Mouse (Mus musculus) CH12.LX (cell line): ENCODE measurements around the gene Ppa2. TPM values are rescaled to one million over a fixed set of nuclear protein-coding genes. Genes with fewer than 3 reads are reported as not detected.

Source experiments
- DNase-seq: peaks from one replicate; pipeline ENCODE4 v3.0.0-alpha.2; 2013; ENCODE audit errors: extremely low read depth
- H3K27ac ChIP-seq: 2 replicates; pipeline ENCODE4 v1.5.1; 2012; ENCODE audit warnings: low read depth, mild to moderate bottlenecking, control low read depth, moderate library complexity; ENCODE audit not compliant: insufficient read depth
- H3K27me3 ChIP-seq: replicated peaks from 2 replicates; pipeline ENCODE3; 2012; ENCODE audit warnings: inconsistent platforms
- H3K36me3 ChIP-seq, 2 experiments: replicated peaks in 1 of 2; 2 replicates each; pipeline versions ENCODE3 to v1.6.1; 2012; ENCODE audit warnings: inconsistent platforms in 1 of 2, low read length in 1 of 2, mild to moderate bottlenecking in 1 of 2, mixed read lengths in 1 of 2, moderate library complexity in 1 of 2; ENCODE audit not compliant: control insufficient read depth in 1 of 2, insufficient read depth in 1 of 2
- H3K4me1 ChIP-seq, 2 experiments: 2 replicates each; pipeline ENCODE4 v1.6.1; 2012; ENCODE audit warnings: inconsistent platforms in 1 of 2, moderate library complexity in 1 of 2; ENCODE audit not compliant: insufficient read depth in 2 of 2, control insufficient read depth in 1 of 2
- H3K4me2 ChIP-seq: 2 replicates; pipeline ENCODE4 v1.6.1; 2012; ENCODE audit warnings: low read depth, mild to moderate bottlenecking, control low read depth; ENCODE audit not compliant: poor library complexity, insufficient read depth, severe bottlenecking
- H3K4me3 ChIP-seq, 3 experiments: fragments of 150-350 bp in 1 of 3; sonication (generic) in 1 of 3; replicated peaks in 1 of 3; 2 replicates each; pipeline versions ENCODE3 to v1.5.1; 2011 to 2012; ENCODE audit warnings: low read depth in 2 of 3, low read length in 2 of 3, mild to moderate bottlenecking in 2 of 3, moderate library complexity in 2 of 3, control low read depth in 1 of 3, improper control_type of control experiment in 1 of 3, inconsistent platforms in 1 of 3, mixed read lengths in 1 of 3; ENCODE audit not compliant: poor library complexity in 1 of 3
- H3K79me2 ChIP-seq: replicated peaks from 2 replicates; pipeline ENCODE4 v1.6.1; 2012; ENCODE audit warnings: mild to moderate bottlenecking, moderate library complexity; ENCODE audit not compliant: control insufficient read depth, poor library complexity, insufficient read depth, severe bottlenecking; ENCODE audit errors: extremely low read depth
- H3K9ac ChIP-seq: 2 replicates; pipeline ENCODE4 v1.6.1; 2012; ENCODE audit warnings: low read depth, mild to moderate bottlenecking, control low read depth, moderate library complexity; ENCODE audit not compliant: insufficient read depth
- H3K9me3 ChIP-seq: replicated peaks from 2 replicates; pipeline ENCODE3; 2012; ENCODE audit warnings: low read length, inconsistent platforms, mixed read lengths
- BHLHE40 ChIP-seq: IDR thresholded peaks from 2 replicates; pipeline ENCODE4 v1.6.1; 2011; ENCODE audit warnings: mild to moderate bottlenecking, low read depth, low read length, improper control_type of control experiment
- CHD1 ChIP-seq: IDR thresholded peaks from 2 replicates; pipeline ENCODE4 v1.6.1; 2012; ENCODE audit warnings: low read depth, low read length, improper control_type of control experiment, inconsistent platforms
- E2F4 ChIP-seq: IDR thresholded peaks from 2 replicates; pipeline ENCODE4 v1.6.1; 2011; ENCODE audit warnings: low read depth, low read length, improper control_type of control experiment; ENCODE audit not compliant: insufficient replicate concordance
- ELF1 ChIP-seq: IDR thresholded peaks from 2 replicates; pipeline ENCODE4 v1.6.1; 2014; ENCODE audit warnings: low read depth, mild to moderate bottlenecking, inconsistent platforms, low read length, improper control_type of control experiment
- HCFC1 ChIP-seq: IDR thresholded peaks from 2 replicates; pipeline ENCODE4 v1.6.1; 2012; ENCODE audit warnings: low read depth, mild to moderate bottlenecking, inconsistent platforms, low read length, improper control_type of control experiment
- JUND ChIP-seq: conservative IDR thresholded peaks from 2 replicates; pipeline ENCODE4 v1.6.1; 2011; ENCODE audit warnings: low read depth, low read length, improper control_type of control experiment
- KAT2A ChIP-seq: IDR thresholded peaks from 2 replicates; pipeline ENCODE4 v1.6.1; 2012; ENCODE audit warnings: low read length, improper control_type of control experiment, inconsistent platforms; ENCODE audit not compliant: insufficient replicate concordance
- MAZ ChIP-seq: IDR thresholded peaks from 2 replicates; pipeline ENCODE4 v1.6.1; 2012; ENCODE audit warnings: low read depth, mild to moderate bottlenecking, inconsistent platforms, low read length, improper control_type of control experiment, moderate library complexity
- MXI1 ChIP-seq: IDR thresholded peaks from 2 replicates; pipeline ENCODE4 v1.6.1; 2011; ENCODE audit warnings: mild to moderate bottlenecking, low read depth, low read length, improper control_type of control experiment
- MYC ChIP-seq: IDR thresholded peaks from 2 replicates; pipeline ENCODE4 v1.6.1; 2011; ENCODE audit warnings: low read depth, mild to moderate bottlenecking, improper control_type of control experiment, low read length
- NELFE ChIP-seq: IDR thresholded peaks from 2 replicates; pipeline ENCODE4 v1.6.1; 2011; ENCODE audit warnings: low read depth, low read length, improper control_type of control experiment
- NRF1 ChIP-seq: IDR thresholded peaks from 2 replicates; pipeline ENCODE4 v1.6.1; 2014; ENCODE audit warnings: low read depth, mild to moderate bottlenecking, inconsistent platforms, low read length, improper control_type of control experiment, moderate library complexity
- PAX5 ChIP-seq: IDR thresholded peaks from 2 replicates; pipeline ENCODE4 v1.6.1; 2012; ENCODE audit warnings: low read length, inconsistent platforms, mixed read lengths
- POLR2A ChIP-seq: IDR thresholded peaks from 2 replicates; pipeline ENCODE4 v1.6.1; 2011; ENCODE audit warnings: low read depth, mild to moderate bottlenecking, improper control_type of control experiment, low read length
- POLR2AphosphoS2 ChIP-seq: IDR thresholded peaks from 2 replicates; pipeline ENCODE4 v1.6.1; 2011; ENCODE audit warnings: low read depth, low read length, improper control_type of control experiment
- RAD21 ChIP-seq: IDR thresholded peaks from 2 replicates; pipeline ENCODE4 v1.6.1; 2011; ENCODE audit warnings: low read depth, mild to moderate bottlenecking, low read length, improper control_type of control experiment, moderate library complexity
- SIN3A ChIP-seq: IDR thresholded peaks from 2 replicates; pipeline ENCODE4 v1.6.1; 2012; ENCODE audit warnings: low read length, improper control_type of control experiment, inconsistent platforms
- SMC3 ChIP-seq: IDR thresholded peaks from 2 replicates; pipeline ENCODE4 v1.6.1; 2011; ENCODE audit warnings: low read depth, low read length, improper control_type of control experiment
- TBP ChIP-seq: conservative IDR thresholded peaks from 2 replicates; pipeline ENCODE4 v1.6.1; 2011; ENCODE audit warnings: low read depth, low read length, improper control_type of control experiment
- UBTF ChIP-seq: IDR thresholded peaks from 2 replicates; pipeline ENCODE4 v1.6.1; 2012; ENCODE audit warnings: low read depth, mild to moderate bottlenecking, inconsistent platforms, low read length, improper control_type of control experiment, moderate library complexity
- ZKSCAN1 ChIP-seq: IDR thresholded peaks from 2 replicates; pipeline ENCODE4 v1.6.1; 2012; ENCODE audit warnings: low read depth, inconsistent platforms, low read length, improper control_type of control experiment, borderline replicate concordance
- dilution Hi-C: fragments of 300-500 bp; cut with MboI; formaldehyde crosslinking; loops from 2 replicates; pipeline ENCODE4 v1.14.3; 2020; ENCODE audit warnings: low sequenced_read_pairs; ENCODE audit not compliant: extremely low pct_unique_long_range_greater_than_20kb, extremely low pct_ligation_motif_present
- in situ Hi-C: fragments of 300-500 bp; cut with MboI; formaldehyde crosslinking; loops from 3 replicates; pipeline ENCODE4 v1.14.3; 2019; ENCODE audit warnings: low sequenced_read_pairs, low pct_ligation_motif_present, low pct_unique_long_range_greater_than_20kb, mixed read lengths
- polyA plus RNA-seq: library from polyadenylated mRNA; unstranded; fragments of >175 nt; gene quantifications from 2 replicates; pipeline ENCODE4 v1.2.1, GENCODE M21; 2012; ENCODE audit warnings: low read depth; ENCODE audit not compliant: insufficient read length
- total RNA-seq, 2 experiments: library from RNA; depleted of rRNA; stranded (reverse); fragments of 300-350 nt in 1 of 2; fragments of >200 nt in 1 of 2; gene quantifications; 2 replicates each; pipeline ENCODE4 v1.2.3; 2012 to 2014

The Ppa2 gene
- total and polyA plus RNA-seq, 3 experiments, result 98.3 to 132 (median 119) TPM

GRCm38 (mm10) chr3:133403849-133404248, 93.9 kb downstream of the Ppa2 start:
- H3K9ac ChIP-seq, result no peak overlapping the region
- no peak for DNase-seq
- peaks cover 3% of the 10 kb centered on the region for H3K27me3 ChIP-seq
- dilution Hi-C loops, result no loop called here
- peaks cover 3 to 11% of the 10 kb centered on the region in 2 experiments; a peak in 3 of 4 replicates for H3K4me1 ChIP-seq
- H3K79me2 ChIP-seq, result no peaks in the 10 kb centered on the region
- H3K27ac ChIP-seq, result no peak overlapping the region
- H3K4me3 ChIP-seq, result no peak overlapping the region
- H3K4me2 ChIP-seq, result no peak overlapping the region
- no peaks in the 10 kb centered on the region for H3K36me3 ChIP-seq
- TF ChIP-seq UBTF, result no peak
- TF ChIP-seq NELFE, result no peak
- no peak for TF ChIP-seq KAT2A
- no peak for TF ChIP-seq HCFC1
- TF ChIP-seq ZKSCAN1, result no peak
- TF ChIP-seq E2F4, result no peak
- TF ChIP-seq POLR2AphosphoS2, result no peak
- no peak for TF ChIP-seq PAX5
- TF ChIP-seq ELF1, result no peak
- TF ChIP-seq MAZ, result no peak
- no peak for TF ChIP-seq TBP
- TF ChIP-seq CHD1, result no peak
- no peak for TF ChIP-seq JUND
- TF ChIP-seq NRF1, result no peak
- TF ChIP-seq POLR2A, result no peak
- no peak for TF ChIP-seq RAD21
- no peak for TF ChIP-seq BHLHE40
- no peak for TF ChIP-seq MXI1
- TF ChIP-seq SIN3A, result no peak
- H3K9me3 ChIP-seq, result peaks cover 2% of the 10 kb centered on the region
- in situ Hi-C loops, result no loop called here

DNA sequence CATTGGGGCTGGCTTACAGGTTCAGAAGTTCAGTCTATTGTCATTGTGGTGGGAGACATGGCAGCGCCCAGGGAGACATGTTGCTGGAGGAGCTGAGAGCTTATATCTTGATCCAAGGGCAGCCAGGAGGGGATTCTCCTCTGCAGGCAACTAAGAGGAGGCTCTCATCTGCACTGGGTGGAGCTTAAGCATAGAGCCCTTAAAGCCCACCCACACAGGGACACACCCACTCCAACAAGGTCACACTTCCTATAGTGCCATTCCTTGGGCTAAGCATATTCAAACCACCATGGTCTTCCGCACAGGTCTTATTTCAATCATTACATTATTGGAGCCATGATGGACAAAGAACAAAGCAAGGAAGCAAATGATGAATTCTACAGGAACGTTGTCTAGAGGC, 95.7 kb downstream of the Ppa2 start:
- H3K36me3 ChIP-seq, result no peaks in the 10 kb centered on the region
- H3K4me2 ChIP-seq, result peak overlapping the region; percentile 81
- H3K4me1 ChIP-seq, result peaks cover 7 to 13% of the 10 kb centered on the region in 2 experiments; a peak in 3 of 4 replicates
- no peak overlapping the region for H3K27ac ChIP-seq
- in situ Hi-C loops (no loop called here), dilution Hi-C loops (no loop called here)
- H3K9ac ChIP-seq, result peak overlapping the region; percentile 7; the same call in 1 of the 2 replicates
- H3K27me3 ChIP-seq, result no peaks in the 10 kb centered on the region
- H3K9me3 ChIP-seq, result no peaks in the 10 kb centered on the region
- H3K4me3 ChIP-seq, result peak overlapping the region in 2 of 3 experiments; percentile 5 to 11
- no peak for TF ChIP-seq MYC
- TF ChIP-seq ELF1, result peak; percentile 44; the same call in 1 of the 2 replicates
- TF ChIP-seq SMC3, result peak; percentile 1; the same call in 1 of the 2 replicates
- TF ChIP-seq, all 38 proteins: peak for 2
- DNase-seq, result peak; percentile 20
- H3K79me2 ChIP-seq, result no peaks in the 10 kb centered on the region
